Mouse (Mus musculus): ENCODE measurements around the gene Fitm1. TPM values are rescaled to one million over a fixed set of nuclear protein-coding genes. Genes with fewer than 3 reads are reported as not detected.

The Fitm1 gene
- polyA plus RNA-seq, 1 experiment, result not detected

DNA sequence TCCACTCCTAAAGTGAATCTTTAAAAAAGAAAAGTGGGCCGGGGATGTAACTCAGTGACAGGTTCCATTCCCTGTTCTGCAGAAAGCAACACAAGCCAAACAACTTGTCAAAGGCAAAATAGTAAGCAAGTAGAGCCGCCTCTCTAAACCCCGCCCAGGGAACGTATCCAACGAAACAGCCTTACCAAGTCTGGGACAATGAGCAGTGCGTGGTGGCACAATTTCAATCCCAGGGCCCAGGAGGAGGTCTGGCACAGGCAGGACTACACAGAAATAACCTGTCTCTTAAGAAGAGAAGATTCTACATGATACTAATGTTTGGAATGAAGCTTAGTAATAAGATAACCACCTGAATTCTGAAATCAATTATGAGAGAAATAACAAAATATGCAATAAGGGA, 25.2 kb upstream of the Fitm1 start:
- Histone ChIP-seq H3K27ac (ENCODE audit: control insufficient read depth, insufficient read depth, low read depth, low read length, poor library complexity) (no peak overlapping the region), H3K4me3 (replicated peaks; ENCODE audit: control insufficient read depth, low read depth, low read length) (no peak overlapping the region), H3K4me1 (ENCODE audit: control insufficient read depth, insufficient read depth, low read length) (no peaks in the 10 kb centered on the region)
- TF ChIP-seq POLR2A (IDR thresholded peaks at IDR 0.05; ENCODE audit: borderline replicate concordance, control insufficient read depth, low read depth, low read length) (no peak), CTCF (IDR thresholded peaks at IDR 0.05; ENCODE audit: control insufficient read depth, insufficient read depth, low read length) (no peak)
- 87% methylated on average over 6 of the region's 6 CpGs for WGBS

DNA sequence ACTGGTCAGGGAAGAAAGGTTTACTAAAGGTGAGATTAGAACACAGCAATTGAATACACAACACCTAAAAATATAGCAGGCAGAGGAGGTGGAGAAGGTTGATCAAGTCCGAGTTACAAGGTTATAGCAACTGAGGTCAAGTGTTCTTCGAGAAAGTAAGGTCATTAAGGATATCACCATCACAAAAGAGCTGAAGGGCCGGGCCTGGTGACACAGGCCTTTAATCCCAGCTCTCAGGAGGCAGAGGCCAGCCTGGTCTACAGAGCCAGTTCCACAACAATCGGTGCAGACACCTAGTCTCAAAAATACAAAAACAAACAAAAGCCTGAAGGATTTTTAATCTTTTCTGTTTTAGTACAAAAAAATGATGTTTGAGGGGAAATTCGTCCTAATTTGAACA, 24.1 kb upstream of the Fitm1 start:
- WGBS, result 86% methylated on average over 5 of the region's 5 CpGs

DNA sequence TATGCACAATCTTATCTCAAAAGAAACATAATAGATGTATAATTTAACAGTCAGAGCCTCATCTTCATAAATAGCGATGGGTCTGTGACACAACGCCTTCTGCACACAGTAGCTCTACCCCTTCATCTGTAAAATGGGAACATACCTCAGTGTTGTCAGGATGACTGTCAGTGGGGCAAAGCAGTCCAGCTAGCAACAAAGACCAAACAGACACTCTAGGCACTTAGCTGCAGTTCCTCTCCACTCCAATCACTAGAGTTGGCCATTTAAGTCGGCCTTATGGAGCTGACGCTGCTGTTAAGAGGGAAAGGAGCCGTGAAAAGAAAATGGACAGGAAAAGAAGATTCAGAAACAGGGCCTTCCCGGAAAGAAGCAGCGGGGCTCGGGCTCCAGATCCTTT, 23.6 kb upstream of the Fitm1 start:
- Histone ChIP-seq H3K4me1 (ENCODE audit: control insufficient read depth, insufficient read depth, low read length) (no peaks in the 10 kb centered on the region; the same call in 1 of the 2 replicates), H3K27ac (ENCODE audit: control insufficient read depth, insufficient read depth, low read depth, low read length, poor library complexity) (no peak overlapping the region), H3K4me3 (replicated peaks; ENCODE audit: control insufficient read depth, low read depth, low read length) (no peak overlapping the region)
- TF ChIP-seq POLR2A (IDR thresholded peaks at IDR 0.05; ENCODE audit: borderline replicate concordance, control insufficient read depth, low read depth, low read length) (no peak), CTCF (IDR thresholded peaks at IDR 0.05; ENCODE audit: control insufficient read depth, insufficient read depth, low read length) (no peak)
- 87% methylated on average over 8 of the region's 8 CpGs for WGBS

More for the DNA sequence above, 24.1 kb upstream of the Fitm1 start:
- H3K4me1 ChIP-seq (ENCODE audit: control insufficient read depth, insufficient read depth, low read length), result no peaks in the 10 kb centered on the region; the same call in 1 of the 2 replicates
- no peak for TF ChIP-seq POLR2A (IDR thresholded peaks at IDR 0.05; ENCODE audit: borderline replicate concordance, control insufficient read depth, low read depth, low read length)
- no peak overlapping the region for H3K27ac ChIP-seq (ENCODE audit: control insufficient read depth, insufficient read depth, low read depth, low read length, poor library complexity)
- no peak overlapping the region for H3K4me3 ChIP-seq (replicated peaks; ENCODE audit: control insufficient read depth, low read depth, low read length)

DNA sequence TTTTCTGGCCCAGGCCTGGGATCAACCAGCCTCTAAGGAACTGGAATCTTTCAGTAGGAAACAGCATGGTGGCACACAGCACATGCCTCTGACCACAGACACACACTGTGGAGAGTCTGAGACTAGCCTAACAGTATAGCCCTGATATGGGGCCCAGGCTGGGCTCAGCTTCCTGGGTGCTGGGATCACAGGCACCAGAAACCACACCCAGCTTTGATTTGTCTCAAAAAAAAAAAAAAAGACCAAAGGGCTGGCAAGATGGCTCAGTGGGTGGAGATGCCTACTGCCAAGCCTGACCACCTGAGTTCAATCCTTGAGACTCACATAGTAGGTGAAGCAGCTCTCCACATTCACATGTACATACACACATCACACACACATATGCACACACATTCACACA, 20.8 kb upstream of the Fitm1 start:
- no peak overlapping the region for H3K27ac ChIP-seq (ENCODE audit: control insufficient read depth, insufficient read depth, low read depth, low read length, poor library complexity)
- TF ChIP-seq POLR2A (IDR thresholded peaks at IDR 0.05; ENCODE audit: borderline replicate concordance, control insufficient read depth, low read depth, low read length) (no peak), CTCF (IDR thresholded peaks at IDR 0.05; ENCODE audit: control insufficient read depth, insufficient read depth, low read length) (no peak)
- H3K4me1 ChIP-seq (ENCODE audit: control insufficient read depth, insufficient read depth, low read length), result peaks cover 2% of the 10 kb centered on the region; the same call in 1 of the 2 replicates
- no peak overlapping the region for H3K4me3 ChIP-seq (replicated peaks; ENCODE audit: control insufficient read depth, low read depth, low read length)

DNA sequence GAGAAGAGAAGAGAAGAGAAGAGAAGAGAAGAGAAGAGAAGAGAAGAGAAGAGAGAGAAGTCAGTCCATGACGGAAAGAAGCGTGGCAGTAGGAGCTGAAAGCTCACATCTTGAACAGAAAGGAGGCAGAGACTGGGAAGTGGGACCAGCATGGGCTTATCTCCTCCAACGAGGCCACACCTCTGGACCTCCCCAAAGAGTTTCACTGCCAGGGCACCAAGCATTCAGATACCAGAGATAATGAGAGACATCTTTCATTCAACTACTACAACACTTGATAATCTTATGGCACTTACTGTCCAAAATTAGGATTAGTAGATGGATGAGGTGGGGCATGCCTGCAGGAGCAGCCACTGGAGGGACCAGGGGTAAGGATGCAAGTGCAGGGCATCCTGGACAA, 19.6 kb upstream of the Fitm1 start:
- WGBS, result 80% methylated on average over 3 of the region's 3 CpGs
- Histone ChIP-seq H3K4me3 (replicated peaks; ENCODE audit: control insufficient read depth, low read depth, low read length) (no peak overlapping the region), H3K27ac (ENCODE audit: control insufficient read depth, insufficient read depth, low read depth, low read length, poor library complexity) (no peak overlapping the region), H3K4me1 (ENCODE audit: control insufficient read depth, insufficient read depth, low read length) (peaks cover 2% of the 10 kb centered on the region; the same call in 1 of the 2 replicates)
- TF ChIP-seq CTCF (IDR thresholded peaks at IDR 0.05; ENCODE audit: control insufficient read depth, insufficient read depth, low read length), result no peak
- no peak for TF ChIP-seq POLR2A (IDR thresholded peaks at IDR 0.05; ENCODE audit: borderline replicate concordance, control insufficient read depth, low read depth, low read length)

DNA sequence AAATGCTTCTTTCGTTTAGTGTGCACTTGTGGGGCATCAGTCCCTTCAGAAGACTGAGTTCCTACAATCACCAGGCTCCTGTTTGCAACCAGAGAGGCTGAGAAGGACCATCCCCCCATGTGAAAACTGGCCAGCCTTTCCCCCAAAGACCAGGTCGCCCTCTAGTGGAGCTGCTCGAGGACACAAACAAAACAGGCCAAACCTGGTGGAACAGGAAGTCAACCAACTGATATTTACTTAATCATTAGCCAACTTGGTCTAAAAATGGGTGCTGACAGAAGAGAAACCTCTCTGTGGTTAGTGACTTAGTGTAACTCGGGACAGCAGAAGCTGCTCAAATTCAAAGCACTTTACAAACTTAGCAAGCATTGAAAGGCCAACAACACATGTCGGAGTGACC, 18.4 kb upstream of the Fitm1 start:
- Histone ChIP-seq H3K4me3 (replicated peaks; ENCODE audit: control insufficient read depth, low read depth, low read length) (no peak overlapping the region), H3K4me1 (ENCODE audit: control insufficient read depth, insufficient read depth, low read length) (peaks cover 4% of the 10 kb centered on the region; the same call in 1 of the 2 replicates), H3K27ac (ENCODE audit: control insufficient read depth, insufficient read depth, low read depth, low read length, poor library complexity) (peak overlapping the region; percentile 72; the same call in 1 of the 2 replicates)
- WGBS, result 9% methylated on average over 5 of the region's 5 CpGs
- TF ChIP-seq POLR2A (IDR thresholded peaks at IDR 0.05; ENCODE audit: borderline replicate concordance, control insufficient read depth, low read depth, low read length) (no peak), CTCF (IDR thresholded peaks at IDR 0.05; ENCODE audit: control insufficient read depth, insufficient read depth, low read length) (peak; percentile 93)

DNA sequence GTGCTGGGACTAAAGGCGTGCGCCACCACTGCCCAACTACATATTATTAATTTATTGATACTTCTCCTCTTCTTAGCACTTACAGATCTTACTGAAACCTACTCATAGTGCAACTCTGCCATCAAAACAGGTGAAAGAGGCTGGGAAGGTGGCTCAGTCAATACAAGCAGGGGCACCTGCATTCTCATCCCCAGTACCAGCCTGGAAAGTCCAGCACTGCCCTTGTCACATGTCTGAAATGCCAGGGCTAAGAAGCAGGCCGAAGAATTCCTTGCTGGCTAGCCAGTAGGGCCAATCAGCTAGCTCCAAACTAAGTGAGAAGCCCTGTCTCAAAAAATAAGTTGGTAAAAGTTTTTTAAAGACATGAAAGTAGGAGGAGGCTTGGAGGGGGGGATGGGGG, 17.8 kb upstream of the Fitm1 start:
- Histone ChIP-seq H3K4me3 (replicated peaks; ENCODE audit: control insufficient read depth, low read depth, low read length) (no peak overlapping the region), H3K4me1 (ENCODE audit: control insufficient read depth, insufficient read depth, low read length) (peaks cover 4% of the 10 kb centered on the region; the same call in 1 of the 2 replicates), H3K27ac (ENCODE audit: control insufficient read depth, insufficient read depth, low read depth, low read length, poor library complexity) (peak overlapping the region; percentile 72)
- TF ChIP-seq CTCF (IDR thresholded peaks at IDR 0.05; ENCODE audit: control insufficient read depth, insufficient read depth, low read length), result no peak
- TF ChIP-seq POLR2A (IDR thresholded peaks at IDR 0.05; ENCODE audit: borderline replicate concordance, control insufficient read depth, low read depth, low read length), result no peak
- 78% methylated on average over 3 of the region's 3 CpGs for WGBS

DNA sequence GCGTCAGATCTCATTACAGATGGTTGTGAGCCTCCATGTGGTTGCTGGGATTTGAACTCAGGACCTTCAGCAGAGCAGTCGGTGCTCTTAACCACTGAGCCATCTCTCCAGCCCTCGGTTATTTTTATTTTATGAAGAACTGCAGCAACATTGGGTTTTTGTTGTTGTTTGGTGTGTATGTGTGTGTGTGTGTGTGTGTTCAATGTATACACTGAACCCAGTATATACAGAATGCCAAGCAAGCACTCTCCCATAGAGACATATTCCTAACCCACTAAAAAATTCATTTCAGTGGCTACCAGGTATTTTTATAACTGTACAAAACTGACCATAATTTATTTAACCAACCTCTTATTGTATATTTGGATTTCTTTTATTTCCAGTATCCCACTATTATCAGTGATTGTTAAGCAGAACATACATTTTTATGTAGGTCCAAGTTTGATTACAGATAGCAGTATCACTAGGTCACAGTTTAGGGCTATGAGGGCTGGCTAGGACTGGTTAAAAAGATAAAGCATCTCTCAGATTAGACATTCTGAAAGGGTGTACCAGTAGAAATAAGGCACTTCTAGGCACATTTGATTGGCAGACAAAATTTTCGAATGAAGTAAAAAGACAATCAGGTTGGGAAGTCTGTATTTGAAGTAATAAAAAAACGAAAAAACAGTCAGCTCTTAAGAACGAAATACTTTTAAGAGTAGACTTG, 16.5 kb upstream of the Fitm1 start:
- Histone ChIP-seq H3K4me3 (replicated peaks; ENCODE audit: control insufficient read depth, low read depth, low read length) (no peak overlapping the region), H3K27ac (ENCODE audit: control insufficient read depth, insufficient read depth, low read depth, low read length, poor library complexity) (no peak overlapping the region), H3K4me1 (ENCODE audit: control insufficient read depth, insufficient read depth, low read length) (peaks cover 4% of the 10 kb centered on the region; the same call in 1 of the 2 replicates)
- WGBS, result 40% methylated on average over 6 of the region's 6 CpGs
- no peak for TF ChIP-seq POLR2A (IDR thresholded peaks at IDR 0.05; ENCODE audit: borderline replicate concordance, control insufficient read depth, low read depth, low read length)

DNA sequence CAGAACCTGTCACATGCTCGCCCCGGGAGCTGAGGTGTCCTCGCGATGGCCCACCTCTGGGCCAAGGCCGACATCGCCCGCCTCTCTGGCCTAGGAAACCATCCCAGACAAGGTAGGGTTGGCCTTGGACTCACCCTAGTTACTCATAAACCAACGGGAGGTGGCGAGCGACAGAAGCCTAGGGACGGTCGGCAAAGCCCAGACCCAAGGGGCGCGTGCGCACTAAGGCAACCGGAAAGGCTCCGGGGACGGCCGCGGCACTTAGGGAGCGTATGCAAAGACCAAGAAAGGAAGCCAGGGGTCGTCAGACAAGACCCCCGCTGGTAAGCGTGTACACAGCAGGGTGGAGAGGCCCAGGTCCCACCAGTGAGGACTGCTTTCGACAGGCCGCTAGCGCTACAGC, 15.6 kb upstream of the Fitm1 start, which contains the start of gene Dcaf11:
Dcaf11 (plus strand) TSS at position 208 of the 403 bp plus-strand sequence.
- Histone ChIP-seq H3K4me1 (ENCODE audit: control insufficient read depth, insufficient read depth, low read length) (peaks cover 4% of the 10 kb centered on the region; the same call in 1 of the 2 replicates), H3K27ac (ENCODE audit: control insufficient read depth, insufficient read depth, low read depth, low read length, poor library complexity) (peak within 1 kb of the TSS; percentile 83), H3K4me3 (replicated peaks; ENCODE audit: control insufficient read depth, low read depth, low read length) (peak within 1 kb of the TSS; percentile 67)
- TF ChIP-seq POLR2A (IDR thresholded peaks at IDR 0.05; ENCODE audit: borderline replicate concordance, control insufficient read depth, low read depth, low read length), result peak; percentile 91; the same call in 1 of the 2 replicates
- peak; percentile 12; the same call in 1 of the 2 replicates for TF ChIP-seq CTCF (IDR thresholded peaks at IDR 0.05; ENCODE audit: control insufficient read depth, insufficient read depth, low read length)
- 0% methylated on average over 27 of the region's 27 CpGs for WGBS

Data from bone marrow, adult 2 months (tissue).